Mouse (Mus musculus): ENCODE results near the gene Lpar2. TPM values are rescaled to one million over a fixed set of nuclear protein-coding genes. Genes with fewer than 3 reads are reported as not detected.

Gene Lpar2
- total RNA-seq, 2 experiments from 2014 or later: 0.37 to 0.57 TPM

GRCm38 (mm10) chr8:69805086-69805485 is 17.1 kb upstream of the Lpar2 start:
- intact Hi-C loops (cut with DNase I): no loop called here
- no peak for DNase-seq (ENCODE audit: low spot score in 2 of 2)

GRCm38 (mm10) chr8:69805491-69805890 is 16.7 kb upstream of the Lpar2 start:
- intact Hi-C loops (cut with DNase I): no loop called here
- DNase-seq (ENCODE audit: low spot score in 2 of 2): no peak

- intact Hi-C loops (cut with DNase I): no loop called here
Measured at GRCm38 (mm10) chr8:69807236-69807635, 15.0 kb upstream of the Lpar2 start.

GRCm38 (mm10) chr8:69808094-69808863 is 13.9 kb upstream of the Lpar2 start, which contains the start of gene Gmip:
Gene Gmip (plus strand): TSS chr8:69808679.
- peak; percentile 51 to 55 for DNase-seq (ENCODE audit: low spot score in 2 of 2)
- intact Hi-C loops (cut with DNase I): no loop called here

More at GRCm38 (mm10) chr8:69807236-69807635, 15.0 kb upstream of the Lpar2 start:
- no peak for DNase-seq (ENCODE audit: low spot score in 2 of 2)

- DNase-seq (ENCODE audit: low spot score in 2 of 2): peak; percentile 23 to 29
- intact Hi-C loops (cut with DNase I): no loop called here
Measured at GRCm38 (mm10) chr8:69808864-69809403, 13.3 kb upstream of the Lpar2 start.

- no peak for DNase-seq (ENCODE audit: low spot score in 2 of 2)
- intact Hi-C loops (cut with DNase I): no loop called here
Measured at GRCm38 (mm10) chr8:69809820-69810219, 12.4 kb upstream of the Lpar2 start.

GRCm38 (mm10) chr8:69814881-69815280 is 7.3 kb upstream of the Lpar2 start:
- intact Hi-C loops (cut with DNase I): no loop called here
- no peak for DNase-seq (ENCODE audit: low spot score in 2 of 2)

- intact Hi-C loops (cut with DNase I): no loop called here
- DNase-seq (ENCODE audit: low spot score in 2 of 2): no peak
Measured at GRCm38 (mm10) chr8:69815396-69815795, 6.8 kb upstream of the Lpar2 start.

GRCm38 (mm10) chr8:69820466-69820865 is 1.8 kb upstream of the Lpar2 start:
- intact Hi-C loops (cut with DNase I): no loop called here
- no peak for DNase-seq (ENCODE audit: low spot score in 2 of 2)

GRCm38 (mm10) chr8:69821971-69822385 is 251 bp upstream of the Lpar2 start:
- no peak for DNase-seq (ENCODE audit: low spot score in 2 of 2)
- intact Hi-C loops (cut with DNase I): no loop called here

GRCm38 (mm10) chr8:69826371-69826770 is 4.1 kb downstream of the Lpar2 start:
- DNase-seq (ENCODE audit: low spot score in 2 of 2): no peak
- intact Hi-C loops (cut with DNase I): no loop called here

- intact Hi-C loops (cut with DNase I): no loop called here
- DNase-seq (ENCODE audit: low spot score in 2 of 2): peak; percentile 92 to 93
Measured at GRCm38 (mm10) chr8:69832298-69832853, 10.1 kb downstream of the Lpar2 start, which contains the start of gene Pbx4. Gene Pbx4 (plus strand): TSS chr8:69832491.

- intact Hi-C loops (cut with DNase I): no loop called here
- DNase-seq (ENCODE audit: low spot score in 2 of 2): no peak
Measured at GRCm38 (mm10) chr8:69837057-69837682, 14.9 kb downstream of the Lpar2 start.

GRCm38 (mm10) chr8:69847167-69848065 is 25.2 kb downstream of the Lpar2 start:
- intact Hi-C loops (cut with DNase I): no loop called here
- no peak for DNase-seq (ENCODE audit: low spot score in 2 of 2)

GRCm38 (mm10) chr8:69848951-69849350 is 26.7 kb downstream of the Lpar2 start:
- no peak for DNase-seq (ENCODE audit: low spot score in 2 of 2)
- intact Hi-C loops (cut with DNase I): no loop called here

- no peak for DNase-seq (ENCODE audit: low spot score in 2 of 2)
- intact Hi-C loops (cut with DNase I): no loop called here
Measured at GRCm38 (mm10) chr8:69849899-69850298, 27.7 kb downstream of the Lpar2 start.

GRCm38 (mm10) chr8:69850926-69851506 is 28.8 kb downstream of the Lpar2 start:
- intact Hi-C loops (cut with DNase I): no loop called here
- DNase-seq (ENCODE audit: low spot score in 2 of 2): no peak

GRCm38 (mm10) chr8:69853869-69854268 is 31.6 kb downstream of the Lpar2 start:
- intact Hi-C loops (cut with DNase I): no loop called here
- DNase-seq (ENCODE audit: low spot score in 2 of 2): no peak

GRCm38 (mm10) chr8:69860807-69861206 is 38.6 kb downstream of the Lpar2 start:
- DNase-seq (ENCODE audit: low spot score in 2 of 2): no peak
- intact Hi-C loops (cut with DNase I): no loop called here

Data from left cerebral cortex, postnatal 36 days (tissue).